Mouse (Mus musculus): Measurements from ENCODE around the gene Pi4k2a. TPM values are rescaled to one million over a fixed set of nuclear protein-coding genes. Genes with fewer than 3 reads are reported as not detected.

Pi4k2a gene
- polyA plus RNA-seq, 1 experiment = 37.5 TPM

GRCm38 (mm10) chr19:42051948-42052347, 38.3 kb upstream of the Pi4k2a start, which contains the start of gene 4933411K16Rik:
4933411K16Rik (plus strand) TSS chr19:42052248.
- TF ChIP-seq USF1 (IDR thresholded peaks at IDR 0.05; ENCODE audit: low read depth) = no peak
- TF ChIP-seq MYOD1 (IDR thresholded peaks at IDR 0.05; ENCODE audit: control insufficient read depth in 1 of 3, insufficient read length in 2 of 3, low read depth in 2 of 3) = no peak
- TF ChIP-seq SRF (IDR thresholded peaks at IDR 0.05; ENCODE audit: control insufficient read depth, insufficient read length, low read depth) = no peak
- no peak for TF ChIP-seq REST (IDR thresholded peaks at IDR 0.05; ENCODE audit: insufficient read depth, insufficient read length)
- TF ChIP-seq E2F4 (IDR thresholded peaks at IDR 0.05; ENCODE audit: insufficient read depth) = no peak
- TF ChIP-seq TCF3 (IDR thresholded peaks at IDR 0.05; ENCODE audit: insufficient read length, low read depth) = no peak
- TF ChIP-seq POLR2A (IDR thresholded peaks at IDR 0.05; ENCODE audit: insufficient read length, low read depth) = no peak
- no peak for TF ChIP-seq CEBPB (IDR thresholded peaks at IDR 0.05; ENCODE audit: insufficient read depth, poor library complexity, severe bottlenecking)
- TF ChIP-seq TCF12 (IDR thresholded peaks at IDR 0.05; ENCODE audit: insufficient read depth, poor library complexity, severe bottlenecking) = no peak
- no peak for TF ChIP-seq MYOG (IDR thresholded peaks at IDR 0.05; ENCODE audit: control insufficient read depth in 1 of 3, insufficient read depth in 1 of 3, insufficient read length in 2 of 3, low read depth in 2 of 3)
- no peak for TF ChIP-seq POLR2AphosphoS2 (IDR thresholded peaks at IDR 0.05; ENCODE audit: insufficient read length, low read depth)
- no peak for TF ChIP-seq MAX (IDR thresholded peaks at IDR 0.05; ENCODE audit: low read depth)
- Histone ChIP-seq H3K27me3 (ENCODE audit: control insufficient read depth, insufficient read depth, insufficient read length) (no peaks in the 10 kb centered on the region), H3K4me3 (no peak within 1 kb of the TSS), H3K4me2 (ENCODE audit: low read depth) (no peak within 1 kb of the TSS), H3ac (ENCODE audit: control insufficient read depth, insufficient read length) (no peak within 1 kb of the TSS), H3K36me3 (ENCODE audit: control insufficient read depth, insufficient read depth) (no peaks in the 10 kb centered on the region), H3K79me2 (ENCODE audit: control insufficient read depth, insufficient read depth) (no peaks in the 10 kb centered on the region)

GRCm38 (mm10) chr19:42054255-42054654, 36.0 kb upstream of the Pi4k2a start:
- TF ChIP-seq MYOG (IDR thresholded peaks at IDR 0.05; ENCODE audit: control insufficient read depth in 1 of 3, insufficient read depth in 1 of 3, insufficient read length in 2 of 3, low read depth in 2 of 3) (no peak), TCF12 (IDR thresholded peaks at IDR 0.05; ENCODE audit: insufficient read depth, poor library complexity, severe bottlenecking) (no peak), POLR2AphosphoS2 (IDR thresholded peaks at IDR 0.05; ENCODE audit: insufficient read length, low read depth) (no peak), TCF3 (IDR thresholded peaks at IDR 0.05; ENCODE audit: insufficient read length, low read depth) (no peak), POLR2A (IDR thresholded peaks at IDR 0.05; ENCODE audit: insufficient read length, low read depth) (no peak), E2F4 (IDR thresholded peaks at IDR 0.05; ENCODE audit: insufficient read depth) (no peak), MAX (IDR thresholded peaks at IDR 0.05; ENCODE audit: low read depth) (no peak), CEBPB (IDR thresholded peaks at IDR 0.05; ENCODE audit: insufficient read depth, poor library complexity, severe bottlenecking) (no peak), USF1 (IDR thresholded peaks at IDR 0.05; ENCODE audit: low read depth) (no peak), MYOD1 (IDR thresholded peaks at IDR 0.05; ENCODE audit: control insufficient read depth in 1 of 3, insufficient read length in 2 of 3, low read depth in 2 of 3) (no peak), REST (IDR thresholded peaks at IDR 0.05; ENCODE audit: insufficient read depth, insufficient read length) (no peak), SRF (IDR thresholded peaks at IDR 0.05; ENCODE audit: control insufficient read depth, insufficient read length, low read depth) (no peak)
- H3K36me3 ChIP-seq (ENCODE audit: control insufficient read depth, insufficient read depth) = no peaks in the 10 kb centered on the region
- no peak overlapping the region for H3K4me3 ChIP-seq
- H3K27me3 ChIP-seq (ENCODE audit: control insufficient read depth, insufficient read depth, insufficient read length) = no peaks in the 10 kb centered on the region
- no peak overlapping the region for H3ac ChIP-seq (ENCODE audit: control insufficient read depth, insufficient read length)
- no peaks in the 10 kb centered on the region for H3K79me2 ChIP-seq (ENCODE audit: control insufficient read depth, insufficient read depth)
- no peak overlapping the region for H3K4me2 ChIP-seq (ENCODE audit: low read depth)

- H3K4me3 ChIP-seq = no peak overlapping the region
- no peaks in the 10 kb centered on the region for H3K36me3 ChIP-seq (ENCODE audit: control insufficient read depth, insufficient read depth)
- peaks cover 7% of the 10 kb centered on the region for H3K27me3 ChIP-seq (ENCODE audit: control insufficient read depth, insufficient read depth, insufficient read length)
- no peak overlapping the region for H3K4me2 ChIP-seq (ENCODE audit: low read depth)
- H3K79me2 ChIP-seq (ENCODE audit: control insufficient read depth, insufficient read depth) = no peaks in the 10 kb centered on the region
- no peak overlapping the region for H3ac ChIP-seq (ENCODE audit: control insufficient read depth, insufficient read length)
- TF ChIP-seq POLR2A (IDR thresholded peaks at IDR 0.05; ENCODE audit: insufficient read length, low read depth) (no peak), USF1 (IDR thresholded peaks at IDR 0.05; ENCODE audit: low read depth) (no peak), SRF (IDR thresholded peaks at IDR 0.05; ENCODE audit: control insufficient read depth, insufficient read length, low read depth) (no peak), E2F4 (IDR thresholded peaks at IDR 0.05; ENCODE audit: insufficient read depth) (no peak), TCF3 (IDR thresholded peaks at IDR 0.05; ENCODE audit: insufficient read length, low read depth) (no peak), TCF12 (IDR thresholded peaks at IDR 0.05; ENCODE audit: insufficient read depth, poor library complexity, severe bottlenecking) (no peak), CEBPB (IDR thresholded peaks at IDR 0.05; ENCODE audit: insufficient read depth, poor library complexity, severe bottlenecking) (no peak), MYOG (IDR thresholded peaks at IDR 0.05; ENCODE audit: control insufficient read depth in 1 of 3, insufficient read depth in 1 of 3, insufficient read length in 2 of 3, low read depth in 2 of 3) (no peak), MAX (IDR thresholded peaks at IDR 0.05; ENCODE audit: low read depth) (no peak), REST (IDR thresholded peaks at IDR 0.05; ENCODE audit: insufficient read depth, insufficient read length) (no peak), MYOD1 (IDR thresholded peaks at IDR 0.05; ENCODE audit: control insufficient read depth in 1 of 3, insufficient read length in 2 of 3, low read depth in 2 of 3) (no peak), POLR2AphosphoS2 (IDR thresholded peaks at IDR 0.05; ENCODE audit: insufficient read length, low read depth) (no peak)
These were observed 34.4 kb upstream of the Pi4k2a start for GRCm38 (mm10) chr19:42055881-42056280.

GRCm38 (mm10) chr19:42056719-42057409, 33.4 kb upstream of the Pi4k2a start:
- no peaks in the 10 kb centered on the region for H3K36me3 ChIP-seq (ENCODE audit: control insufficient read depth, insufficient read depth)
- H3K4me2 ChIP-seq (ENCODE audit: low read depth) = no peak overlapping the region
- no peaks in the 10 kb centered on the region for H3K79me2 ChIP-seq (ENCODE audit: control insufficient read depth, insufficient read depth)
- peaks cover 13% of the 10 kb centered on the region for H3K27me3 ChIP-seq (ENCODE audit: control insufficient read depth, insufficient read depth, insufficient read length)
- no peak overlapping the region for H3ac ChIP-seq (ENCODE audit: control insufficient read depth, insufficient read length)
- TF ChIP-seq TCF12 (IDR thresholded peaks at IDR 0.05; ENCODE audit: insufficient read depth, poor library complexity, severe bottlenecking) (no peak), MYOG (IDR thresholded peaks at IDR 0.05; ENCODE audit: control insufficient read depth in 1 of 3, insufficient read depth in 1 of 3, insufficient read length in 2 of 3, low read depth in 2 of 3) (no peak), USF1 (IDR thresholded peaks at IDR 0.05; ENCODE audit: low read depth) (no peak), POLR2AphosphoS2 (IDR thresholded peaks at IDR 0.05; ENCODE audit: insufficient read length, low read depth) (no peak), MYOD1 (IDR thresholded peaks at IDR 0.05; ENCODE audit: control insufficient read depth in 1 of 3, insufficient read length in 2 of 3, low read depth in 2 of 3) (no peak), E2F4 (IDR thresholded peaks at IDR 0.05; ENCODE audit: insufficient read depth) (no peak), POLR2A (IDR thresholded peaks at IDR 0.05; ENCODE audit: insufficient read length, low read depth) (no peak), MAX (IDR thresholded peaks at IDR 0.05; ENCODE audit: low read depth) (no peak), TCF3 (IDR thresholded peaks at IDR 0.05; ENCODE audit: insufficient read length, low read depth) (no peak), SRF (IDR thresholded peaks at IDR 0.05; ENCODE audit: control insufficient read depth, insufficient read length, low read depth) (no peak), REST (IDR thresholded peaks at IDR 0.05; ENCODE audit: insufficient read depth, insufficient read length) (no peak), CEBPB (IDR thresholded peaks at IDR 0.05; ENCODE audit: insufficient read depth, poor library complexity, severe bottlenecking) (no peak)
- H3K4me3 ChIP-seq = no peak overlapping the region

All from myocyte (in vitro differentiated cells).